Mouse (Mus musculus): ENCODE measurements around the gene D630045J12Rik.

The D630045J12Rik gene

DNA sequence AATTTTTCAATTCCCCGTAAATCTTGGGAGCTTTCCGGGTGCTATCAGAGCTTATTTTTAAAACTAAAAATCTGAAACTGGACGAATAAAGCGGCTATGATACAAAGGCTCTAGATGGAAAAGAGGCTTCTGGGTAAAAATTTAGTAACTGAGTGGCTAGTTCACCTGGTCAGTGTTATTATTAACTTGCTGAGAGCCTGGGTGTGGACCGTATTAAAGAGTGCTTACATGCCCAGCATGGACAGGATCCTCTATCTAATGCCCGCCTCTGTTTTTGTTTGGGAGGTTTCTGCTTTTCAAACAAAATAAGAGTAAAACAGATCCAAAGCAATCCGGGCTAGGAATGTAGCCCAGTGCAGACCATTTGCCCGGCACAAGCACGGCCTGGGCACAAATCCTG, 113.4 kb downstream of the D630045J12Rik start:
- no peak for DNase-seq (ENCODE audit: extremely low read depth, insufficient read length, low spot score)

DNA sequence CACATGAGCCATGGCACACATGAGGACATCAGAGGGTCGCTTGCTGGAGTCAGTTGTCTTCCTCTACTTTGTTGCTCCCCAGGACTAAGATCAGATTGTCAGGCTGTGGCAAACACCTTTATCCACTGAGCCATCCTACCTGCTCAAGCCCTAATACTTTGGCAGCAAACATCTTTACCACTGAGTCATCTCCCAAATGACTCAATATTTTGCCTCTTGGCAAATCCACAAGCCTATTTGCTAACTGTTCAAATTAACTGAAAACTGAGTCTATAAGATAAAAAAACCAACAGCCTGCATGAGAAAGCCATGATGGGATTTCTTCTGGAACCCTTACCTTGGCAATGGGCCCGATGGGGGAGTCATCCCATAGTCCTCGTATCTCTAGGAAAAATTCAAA, 114.7 kb downstream of the D630045J12Rik start:
- DNase-seq (ENCODE audit: extremely low read depth, insufficient read length, low spot score), result no peak

DNA sequence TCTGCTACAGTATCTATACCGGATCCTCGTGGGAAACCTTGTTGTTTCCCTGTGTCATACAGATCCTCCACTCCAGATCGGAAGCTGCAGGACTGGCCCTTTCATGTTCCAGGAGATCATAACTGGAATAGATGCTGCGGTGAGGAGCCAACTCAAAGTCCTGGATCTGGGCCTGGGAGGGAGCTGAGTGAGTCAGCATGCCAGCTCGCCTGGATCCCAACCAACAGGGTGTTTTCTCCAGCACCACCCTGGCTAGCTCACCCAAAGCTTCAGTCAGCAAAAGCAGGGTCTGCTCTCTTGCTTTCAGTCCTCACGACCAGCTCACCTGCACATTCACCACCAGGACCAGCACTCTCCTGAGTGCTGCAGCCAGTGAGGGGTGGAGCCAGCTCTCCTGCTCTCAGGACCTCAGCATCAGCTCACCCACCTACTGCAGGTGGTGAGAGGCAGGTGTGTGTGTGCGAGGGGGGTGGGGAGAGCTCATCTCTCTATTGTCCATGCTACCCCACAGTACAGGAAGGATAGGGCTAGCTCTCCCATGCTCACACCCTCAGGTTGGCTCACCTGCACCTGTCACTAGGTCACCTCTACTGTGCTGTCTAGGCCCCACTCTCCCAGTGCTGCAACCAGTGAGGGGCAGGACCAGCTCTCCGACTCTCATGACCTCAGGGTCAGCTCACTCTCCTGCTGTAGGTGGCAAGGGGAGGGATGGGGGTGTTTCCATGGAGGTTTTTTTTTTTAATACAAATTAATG, 118.8 kb downstream of the D630045J12Rik start:
- DNase-seq (ENCODE audit: extremely low read depth, insufficient read length, low spot score), result peak; percentile 67

DNA sequence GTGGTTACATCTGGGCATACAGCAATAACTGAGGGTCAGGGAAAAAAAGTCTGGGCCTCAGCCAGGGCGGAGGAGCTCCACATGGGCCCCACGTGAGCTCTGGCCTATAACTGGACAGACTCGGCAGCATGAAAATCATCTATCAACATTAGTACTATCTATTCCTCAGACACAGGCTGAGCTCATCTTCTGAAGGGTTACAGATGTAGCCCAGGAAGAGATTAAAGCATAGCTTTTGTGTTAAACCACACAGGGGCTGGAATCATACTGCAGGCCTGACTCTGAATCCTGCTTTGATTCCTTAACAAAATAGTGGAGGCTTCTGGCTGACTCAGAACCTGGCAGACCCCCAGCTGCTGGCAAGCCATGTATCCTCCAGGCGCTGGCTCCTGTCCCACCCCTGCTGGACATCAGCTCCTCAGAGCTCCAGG, 122.0 kb downstream of the D630045J12Rik start:
- DNase-seq (ENCODE audit: extremely low read depth, insufficient read length, low spot score), result peak; percentile 52

DNA sequence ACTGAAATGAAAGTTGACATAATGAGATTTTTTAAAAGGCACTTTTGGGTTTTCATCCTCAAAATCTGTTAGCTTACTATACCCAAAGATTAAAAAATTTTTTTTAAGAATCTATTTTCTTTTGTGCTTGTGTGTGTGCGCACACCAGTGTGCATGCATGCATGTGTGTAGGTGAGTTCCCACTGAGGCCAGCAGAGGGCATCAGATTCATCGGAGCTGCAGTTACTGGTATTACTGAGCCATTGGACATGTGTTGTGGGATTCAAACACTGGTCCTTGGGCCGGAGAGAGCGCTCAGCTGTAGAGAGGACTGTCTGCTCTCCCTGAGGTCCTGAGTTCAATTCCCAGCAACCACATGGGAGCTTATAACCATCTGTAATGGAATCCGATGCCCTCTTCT, 123.9 kb downstream of the D630045J12Rik start:
- no peak for DNase-seq (ENCODE audit: extremely low read depth, insufficient read length, low spot score)

DNA sequence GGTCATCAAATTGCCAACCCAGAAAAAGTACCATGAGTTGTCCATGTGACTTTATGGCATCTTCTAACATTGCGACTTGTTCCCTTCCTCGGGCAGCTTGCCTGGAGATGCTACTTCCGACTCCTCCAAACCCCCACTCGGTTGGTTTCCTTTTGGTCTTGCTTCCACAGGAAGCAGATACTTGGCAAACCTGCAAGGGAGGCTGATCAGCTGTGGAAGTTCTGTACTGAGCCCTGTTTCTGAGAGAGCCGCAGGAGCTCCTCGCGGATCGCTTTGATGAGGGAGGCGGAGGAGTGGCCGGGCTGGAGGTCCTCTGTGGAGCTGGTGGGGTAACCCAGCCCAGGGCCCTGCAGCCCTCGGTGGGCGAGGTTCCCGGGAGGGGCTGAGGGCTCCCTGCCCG, 125.7 kb downstream of the D630045J12Rik start:
- DNase-seq (ENCODE audit: extremely low read depth, insufficient read length, low spot score), result no peak

DNA sequence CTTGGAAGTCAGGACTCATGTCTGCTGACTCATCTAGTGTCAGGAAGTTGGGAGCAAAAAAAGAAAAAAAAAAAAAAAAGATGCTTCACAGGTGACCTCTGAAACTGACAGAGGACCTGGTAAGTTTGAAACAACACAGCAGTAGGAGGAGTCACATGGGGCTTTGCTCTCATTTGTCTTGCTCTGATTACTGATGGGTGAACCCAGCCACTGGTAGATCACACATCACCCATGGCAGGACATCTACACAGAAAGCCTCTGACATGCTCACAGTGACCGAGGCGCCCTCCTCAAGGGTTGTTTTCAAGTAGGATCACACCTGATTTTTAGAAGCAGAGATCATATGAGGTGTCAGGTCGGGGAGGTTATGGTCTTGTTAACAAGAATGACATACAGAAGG, 128.3 kb downstream of the D630045J12Rik start:
- no peak for DNase-seq (ENCODE audit: extremely low read depth, insufficient read length, low spot score)

DNA sequence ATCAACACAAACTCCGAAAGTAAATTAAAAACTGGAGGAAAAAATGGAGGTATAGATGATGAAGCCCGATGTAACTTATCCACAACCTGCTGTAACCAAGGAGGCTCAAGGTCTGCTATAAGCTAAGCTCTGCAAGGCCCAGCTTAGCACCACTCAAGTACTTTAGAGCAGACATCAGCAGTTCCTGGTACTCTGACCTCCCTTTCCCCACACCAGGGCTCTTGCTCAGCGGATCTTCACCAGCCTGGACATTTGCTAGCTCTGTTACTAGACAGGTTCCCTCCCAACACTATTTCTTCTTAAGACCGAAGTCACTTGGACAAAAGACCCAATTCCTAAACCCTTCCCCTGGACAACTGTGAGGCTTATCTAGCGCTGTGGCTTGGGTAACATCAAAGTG, 128.9 kb downstream of the D630045J12Rik start:
- DNase-seq (ENCODE audit: extremely low read depth, insufficient read length, low spot score), result no peak

DNA sequence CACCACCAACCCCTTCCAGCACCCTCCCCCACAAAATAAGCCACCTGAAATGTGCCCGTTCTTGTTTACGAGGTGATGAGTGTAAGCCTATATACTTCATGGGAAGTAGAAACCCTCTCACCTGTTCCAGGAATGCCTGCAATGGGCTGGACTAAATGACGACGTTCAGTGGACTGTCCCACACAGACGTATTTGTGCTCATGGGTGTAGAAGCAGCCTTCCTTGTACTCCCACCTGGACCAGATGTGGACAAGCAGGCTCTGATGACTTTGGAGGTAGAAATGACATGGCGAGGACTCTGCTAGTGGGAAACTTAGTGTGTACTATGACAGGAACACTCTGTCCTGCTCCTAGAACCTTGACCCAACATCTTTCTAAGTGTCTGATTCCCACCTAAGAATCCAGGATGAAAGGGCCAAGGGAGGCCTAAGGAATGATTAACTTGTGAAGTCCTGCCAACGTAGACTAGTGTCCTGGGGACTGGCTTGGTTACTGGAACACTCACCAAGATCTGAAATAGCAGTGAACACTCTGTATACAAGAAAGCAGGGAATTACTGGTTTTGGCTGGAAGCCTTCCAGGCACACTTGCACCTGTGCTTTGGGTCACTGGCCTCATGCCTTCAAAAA, 129.5 kb downstream of the D630045J12Rik start, which contains the start of gene Atp6v0a4:
Gene Atp6v0a4 (minus strand): TSS at position 380 of the 629 bp plus-strand sequence.
- DNase-seq (ENCODE audit: extremely low read depth, insufficient read length, low spot score), result no peak

DNA sequence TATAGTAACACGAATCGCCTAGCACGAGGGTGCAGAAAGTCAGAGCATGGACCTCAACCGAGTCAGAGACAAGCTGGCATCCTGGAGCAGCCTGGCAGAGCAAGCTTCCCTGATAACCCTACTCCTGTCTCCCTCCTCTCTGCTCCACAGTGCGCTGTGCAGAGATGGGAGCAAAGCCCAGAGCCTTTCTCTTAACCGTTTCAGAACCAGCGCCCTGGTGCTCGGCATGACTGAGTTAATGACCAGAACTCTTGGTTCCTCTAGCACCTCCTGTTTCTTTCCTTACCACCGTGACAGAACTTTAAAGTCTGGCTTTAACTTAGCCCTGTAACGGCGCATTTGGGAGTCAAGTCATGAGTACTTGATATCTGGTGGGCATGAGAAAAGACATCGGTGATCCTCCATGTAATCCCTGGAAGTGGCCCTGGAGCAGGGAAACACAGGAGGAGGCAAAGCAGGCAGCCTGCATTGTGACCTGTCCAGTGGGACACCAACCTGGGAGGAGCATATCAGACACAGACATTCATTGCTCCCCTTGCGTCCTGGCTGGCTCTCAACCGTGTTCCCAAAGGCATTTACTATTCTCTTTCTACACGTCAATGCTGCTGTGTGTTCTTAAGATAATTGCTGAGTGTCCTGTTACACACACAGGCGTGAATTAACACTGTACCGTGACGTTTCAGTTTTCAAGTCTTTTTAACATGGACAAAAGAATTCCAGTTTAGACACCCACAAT, 130.2 kb downstream of the D630045J12Rik start:
- DNase-seq (ENCODE audit: extremely low read depth, insufficient read length, low spot score), result no peak

DNA sequence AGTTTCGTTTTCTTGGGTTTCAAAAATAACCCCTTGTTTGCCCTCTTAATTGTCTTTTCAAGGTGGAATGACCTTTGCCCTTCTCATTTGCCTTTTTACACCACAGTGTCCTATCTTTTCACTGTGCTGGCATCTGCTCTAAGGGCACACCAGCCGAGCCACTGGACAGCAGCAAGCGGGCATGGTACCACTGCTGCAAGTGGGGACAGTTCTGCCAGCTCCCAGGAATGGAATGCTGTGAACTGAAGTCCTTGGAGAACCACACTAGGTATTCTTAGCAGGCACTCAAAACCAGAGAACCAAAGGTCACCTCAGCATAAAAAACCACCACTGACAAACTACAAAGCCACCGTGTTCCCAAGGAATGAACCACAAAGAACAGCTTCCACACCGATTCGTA, 131.0 kb downstream of the D630045J12Rik start:
- no peak for DNase-seq (ENCODE audit: extremely low read depth, insufficient read length, low spot score)

DNA sequence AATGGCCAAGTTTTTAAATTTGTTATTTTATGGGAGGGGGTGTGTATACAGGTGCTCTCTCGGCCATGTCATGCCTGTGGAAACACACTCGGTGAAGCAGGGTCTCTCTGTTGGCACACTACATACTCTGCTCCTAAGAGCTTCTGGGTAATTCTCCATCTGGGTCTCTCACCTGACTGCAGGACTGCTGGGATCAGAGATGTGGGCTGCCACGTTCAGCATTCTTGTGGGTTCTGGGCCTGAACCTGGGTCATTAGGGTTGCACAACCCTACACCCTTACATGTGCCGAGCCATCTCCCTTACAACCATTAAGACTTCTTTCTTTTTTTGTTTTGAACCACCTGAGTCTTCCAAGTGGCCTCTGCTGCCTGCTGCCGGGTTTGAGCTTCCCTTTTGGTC, 132.0 kb downstream of the D630045J12Rik start:
- no peak for DNase-seq (ENCODE audit: extremely low read depth, insufficient read length, low spot score)

DNA sequence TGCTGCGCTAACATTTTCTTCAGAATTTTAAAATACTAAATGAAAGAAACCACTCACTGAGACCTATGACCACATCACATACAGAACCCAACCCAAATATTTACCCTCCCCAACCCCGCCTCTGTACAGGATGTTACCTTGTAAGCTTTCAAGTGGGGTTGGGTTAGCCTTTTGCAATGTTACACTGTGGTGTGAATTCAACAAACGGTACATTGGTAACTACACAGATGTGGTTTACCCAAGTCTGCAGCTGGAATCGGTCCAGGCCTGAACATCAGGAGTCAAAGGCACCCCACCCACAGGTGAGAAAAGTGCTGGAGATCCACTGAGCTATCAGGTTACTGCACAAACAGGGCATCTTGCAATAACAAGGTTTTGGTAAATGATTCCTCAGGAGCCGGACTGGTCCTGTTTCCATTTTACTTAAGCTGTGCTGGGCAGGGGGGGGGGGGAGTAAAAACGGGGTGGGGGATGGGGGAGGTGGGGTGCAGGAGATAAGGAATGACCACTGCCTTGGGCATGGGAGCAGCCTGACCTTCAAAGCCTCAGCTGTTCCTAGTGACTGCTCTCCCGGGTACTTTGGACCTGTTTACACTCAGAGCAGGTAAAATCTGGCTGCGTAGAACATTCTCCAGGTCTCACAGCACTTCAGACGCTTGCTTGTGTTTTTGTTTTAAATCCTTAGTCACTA, 133.0 kb downstream of the D630045J12Rik start:
- no peak for DNase-seq (ENCODE audit: extremely low read depth, insufficient read length, low spot score)

DNA sequence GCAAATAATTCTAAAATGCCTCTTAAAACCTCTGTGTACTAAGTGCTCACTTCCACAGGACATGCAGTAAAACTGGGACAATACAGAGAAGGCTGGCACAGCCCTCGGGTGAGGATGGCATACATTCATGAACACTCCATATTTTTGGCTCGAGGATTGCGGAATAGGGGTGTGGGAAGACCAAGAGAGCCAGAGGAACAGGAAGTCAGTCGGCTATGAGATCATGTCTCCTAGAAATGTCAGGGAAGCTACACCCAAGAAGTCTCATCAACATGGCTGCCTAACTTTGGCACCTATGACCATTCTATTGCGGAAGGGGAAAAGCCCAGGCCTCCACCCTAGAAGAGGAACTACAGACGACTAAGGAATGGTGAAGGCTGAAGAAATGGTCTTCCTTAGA, 135.5 kb downstream of the D630045J12Rik start:
- no peak for DNase-seq (ENCODE audit: extremely low read depth, insufficient read length, low spot score)

DNA sequence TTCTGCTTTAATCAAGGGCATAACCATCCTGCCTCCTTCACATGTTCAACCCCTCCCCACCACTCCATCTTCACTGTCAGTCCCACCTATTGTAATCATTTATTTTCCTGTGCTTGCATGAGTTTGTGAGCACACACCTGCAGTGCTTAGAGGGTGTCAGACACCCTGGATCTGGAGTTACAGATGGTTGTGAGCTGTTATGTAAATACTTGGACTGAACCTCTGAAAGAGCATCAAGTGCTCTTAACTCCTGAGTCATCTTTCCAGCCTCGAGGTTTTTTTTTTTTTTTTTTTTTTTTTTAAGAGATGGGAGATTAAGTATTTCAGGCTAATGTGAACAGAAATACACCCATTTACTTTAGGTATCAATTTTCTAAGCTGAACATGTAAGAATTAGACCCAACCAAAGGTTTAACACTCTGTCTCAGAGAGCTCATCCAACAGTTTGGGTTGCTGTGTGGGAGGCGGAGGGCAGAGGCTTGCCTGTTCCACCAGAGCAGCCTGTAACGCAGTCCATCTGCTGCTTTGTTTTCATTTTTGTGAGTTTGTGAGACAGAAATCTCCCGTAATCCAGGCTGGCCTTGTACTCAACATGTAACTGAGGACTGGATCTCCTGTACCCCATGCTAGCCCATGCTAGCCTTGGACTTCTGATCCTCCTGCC, 137.6 kb downstream of the D630045J12Rik start:
- peak; percentile 27 for DNase-seq (ENCODE audit: extremely low read depth, insufficient read length, low spot score)

DNA sequence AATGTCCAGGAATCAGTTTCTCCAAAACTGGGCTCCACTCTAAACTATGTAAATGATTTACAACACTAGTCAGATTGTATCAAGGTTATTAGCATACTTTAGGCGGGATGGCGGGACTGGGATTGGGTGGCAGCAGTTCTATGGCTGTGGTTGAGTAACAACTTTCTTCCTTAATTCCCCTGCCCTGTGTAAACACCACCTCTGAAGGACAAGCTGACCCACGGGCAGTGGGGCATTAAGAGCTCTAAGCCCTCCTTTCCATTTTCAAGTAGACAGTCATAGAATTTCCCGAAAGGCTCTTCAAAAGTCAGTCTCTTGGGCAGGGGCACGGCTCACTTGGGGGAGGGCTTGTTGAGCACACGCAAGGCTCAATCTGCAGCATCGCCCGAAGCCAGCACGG, 142.9 kb downstream of the D630045J12Rik start:
- no peak for DNase-seq (ENCODE audit: extremely low read depth, insufficient read length, low spot score)

DNA sequence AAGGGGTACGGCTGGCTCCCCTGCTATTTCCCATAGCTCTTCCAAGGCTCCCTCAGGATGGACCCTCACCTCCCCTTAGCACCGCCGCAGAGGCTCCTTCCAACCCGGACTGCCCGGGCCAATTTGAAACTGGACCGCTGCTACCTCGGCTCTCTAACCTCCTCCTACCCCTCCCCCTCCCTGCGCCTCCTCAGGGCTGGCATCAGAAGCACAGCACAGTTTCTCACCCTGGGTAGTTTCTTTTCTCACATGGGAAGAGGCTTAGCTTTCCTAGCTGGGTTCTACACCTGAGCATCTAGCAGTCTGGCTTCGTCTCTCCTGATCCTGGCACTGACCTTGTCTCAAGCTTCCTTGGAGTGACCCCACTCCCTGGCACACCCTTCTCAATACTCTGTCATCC, 143.9 kb downstream of the D630045J12Rik start:
- no peak for DNase-seq (ENCODE audit: extremely low read depth, insufficient read length, low spot score)

DNA sequence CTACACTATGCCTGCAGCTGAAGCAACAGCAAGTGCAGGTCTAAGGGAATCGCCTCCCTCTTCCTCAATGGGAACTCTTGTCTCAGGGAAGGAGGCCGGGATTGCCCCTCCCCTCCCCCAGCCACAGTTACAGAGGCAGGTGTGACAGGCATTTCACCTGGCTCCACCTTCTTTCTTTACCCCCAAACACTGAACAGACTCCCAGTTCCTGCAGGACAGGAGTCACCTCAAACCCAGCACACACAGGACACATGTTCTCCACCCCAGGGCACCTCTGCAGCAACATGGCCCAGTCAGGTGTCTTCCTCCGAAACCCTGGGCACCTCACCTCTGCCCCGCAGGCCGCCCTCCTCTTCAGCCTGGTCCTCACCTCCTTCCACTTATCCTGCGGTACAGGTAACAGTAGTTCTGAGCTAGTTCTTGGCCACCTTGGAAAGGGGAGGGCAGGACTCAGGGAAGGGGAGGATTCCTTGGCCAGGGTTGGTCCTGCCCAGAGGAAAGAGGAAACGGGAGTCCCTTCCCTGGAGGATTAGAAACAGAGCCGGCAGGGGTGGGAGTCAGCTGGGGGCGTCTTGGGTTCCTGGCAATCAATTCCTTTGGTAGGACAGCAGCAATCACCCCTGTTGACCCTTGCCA, 144.5 kb downstream of the D630045J12Rik start, which contains the start of gene Tmem213:
Gene Tmem213 (plus strand): TSS at position 96 of the 636 bp plus-strand sequence.
- DNase-seq (ENCODE audit: extremely low read depth, insufficient read length, low spot score), result no peak

DNA sequence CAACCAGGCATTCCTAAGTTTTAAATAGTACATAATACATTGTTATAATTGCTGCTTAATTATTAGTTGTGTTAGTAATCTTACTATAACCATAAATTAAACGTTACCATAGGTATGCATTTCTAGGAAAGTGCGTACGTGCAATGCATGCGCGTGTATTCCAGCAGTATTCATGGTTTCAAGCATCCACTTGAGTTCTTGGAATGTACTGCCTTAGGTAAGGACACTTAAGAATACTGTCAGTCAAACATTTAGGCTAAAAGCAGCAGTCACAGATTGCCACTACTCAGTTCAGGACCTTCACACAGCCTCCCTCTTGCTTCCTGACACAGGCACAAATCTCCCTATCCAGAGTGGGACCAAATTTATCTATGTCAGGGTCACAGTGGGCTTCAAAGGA, 145.4 kb downstream of the D630045J12Rik start:
- DNase-seq (ENCODE audit: extremely low read depth, insufficient read length, low spot score), result no peak

DNA sequence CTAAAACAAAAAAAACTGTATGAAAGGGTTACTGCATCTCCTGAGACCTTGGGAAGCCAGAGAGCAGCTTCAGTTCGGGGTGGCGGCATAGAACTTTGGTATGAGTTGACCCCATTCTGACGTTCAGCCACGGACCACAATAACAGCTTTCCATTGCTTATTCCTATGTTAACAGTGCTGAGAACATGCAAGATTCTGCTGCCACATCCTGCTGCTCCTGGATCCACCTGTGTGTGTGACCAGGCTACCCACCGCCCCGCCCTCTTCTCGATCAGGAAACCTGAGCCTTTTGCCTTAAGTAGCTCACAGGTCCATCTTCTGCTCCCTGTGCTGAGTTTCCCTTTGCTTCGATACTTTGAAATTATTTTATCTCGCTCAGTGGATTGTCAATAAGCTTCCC, 147.9 kb downstream of the D630045J12Rik start:
- no peak for DNase-seq (ENCODE audit: extremely low read depth, insufficient read length, low spot score)

All from 3134 (cell line).